Mouse (Mus musculus): Measurements from ENCODE around the gene Fgf22.

Fgf22 gene

GRCm38 (mm10) chr10:79754856-79755516 is at the start of gene Fgf22:
Gene Fgf22 (plus strand): TSS chr10:79755076.
- ATAC-seq (ENCODE audit: insufficient number of reproducible peaks, low FRiP score, low TSS enrichment) = peak; percentile 41; the same call in 1 of the 2 replicates

- no peak for ATAC-seq (ENCODE audit: insufficient number of reproducible peaks, low FRiP score, low TSS enrichment)
Observed at GRCm38 (mm10) chr10:79705951-79706350, 48.9 kb upstream of the Fgf22 start.

GRCm38 (mm10) chr10:79706406-79707094 is 48.3 kb upstream of the Fgf22 start:
- no peak for ATAC-seq (ENCODE audit: insufficient number of reproducible peaks, low FRiP score, low TSS enrichment)

GRCm38 (mm10) chr10:79707162-79707561 is 47.7 kb upstream of the Fgf22 start:
- ATAC-seq (ENCODE audit: insufficient number of reproducible peaks, low FRiP score, low TSS enrichment) = peak; percentile 27; the same call in 1 of the 2 replicates

- ATAC-seq (ENCODE audit: insufficient number of reproducible peaks, low FRiP score, low TSS enrichment) = no peak
Observed at GRCm38 (mm10) chr10:79707759-79708158, 47.1 kb upstream of the Fgf22 start.

- ATAC-seq (ENCODE audit: insufficient number of reproducible peaks, low FRiP score, low TSS enrichment) = no peak
Observed at GRCm38 (mm10) chr10:79708668-79709067, 46.2 kb upstream of the Fgf22 start.

- no peak for ATAC-seq (ENCODE audit: insufficient number of reproducible peaks, low FRiP score, low TSS enrichment)
Observed at GRCm38 (mm10) chr10:79709307-79709706, 45.6 kb upstream of the Fgf22 start.

- no peak for ATAC-seq (ENCODE audit: insufficient number of reproducible peaks, low FRiP score, low TSS enrichment)
Observed at GRCm38 (mm10) chr10:79712029-79712428, 42.8 kb upstream of the Fgf22 start.

GRCm38 (mm10) chr10:79712499-79713126 is 42.3 kb upstream of the Fgf22 start:
- ATAC-seq (ENCODE audit: insufficient number of reproducible peaks, low FRiP score, low TSS enrichment) = no peak

- ATAC-seq (ENCODE audit: insufficient number of reproducible peaks, low FRiP score, low TSS enrichment) = no peak
Observed at GRCm38 (mm10) chr10:79713163-79713562, 41.7 kb upstream of the Fgf22 start.

- ATAC-seq (ENCODE audit: insufficient number of reproducible peaks, low FRiP score, low TSS enrichment) = no peak
Observed at GRCm38 (mm10) chr10:79714996-79715395, 39.9 kb upstream of the Fgf22 start.

- peak; percentile 8; the same call in 1 of the 2 replicates for ATAC-seq (ENCODE audit: insufficient number of reproducible peaks, low FRiP score, low TSS enrichment)
Observed at GRCm38 (mm10) chr10:79716254-79716987, 38.5 kb upstream of the Fgf22 start, which contains the start of gene Hcn2. Gene Hcn2 (plus strand): TSS chr10:79716634.

GRCm38 (mm10) chr10:79716988-79717355 is 37.9 kb upstream of the Fgf22 start:
- ATAC-seq (ENCODE audit: insufficient number of reproducible peaks, low FRiP score, low TSS enrichment) = peak; percentile 14; the same call in 1 of the 2 replicates

- no peak for ATAC-seq (ENCODE audit: insufficient number of reproducible peaks, low FRiP score, low TSS enrichment)
Observed at GRCm38 (mm10) chr10:79717640-79718357, 37.1 kb upstream of the Fgf22 start.

GRCm38 (mm10) chr10:79721089-79721488 is 33.8 kb upstream of the Fgf22 start:
- ATAC-seq (ENCODE audit: insufficient number of reproducible peaks, low FRiP score, low TSS enrichment) = no peak

GRCm38 (mm10) chr10:79723047-79723446 is 31.8 kb upstream of the Fgf22 start:
- no peak for ATAC-seq (ENCODE audit: insufficient number of reproducible peaks, low FRiP score, low TSS enrichment)

GRCm38 (mm10) chr10:79723692-79724091 is 31.2 kb upstream of the Fgf22 start:
- ATAC-seq (ENCODE audit: insufficient number of reproducible peaks, low FRiP score, low TSS enrichment) = no peak

- no peak for ATAC-seq (ENCODE audit: insufficient number of reproducible peaks, low FRiP score, low TSS enrichment)
Observed at GRCm38 (mm10) chr10:79726090-79726489, 28.8 kb upstream of the Fgf22 start.

GRCm38 (mm10) chr10:79728323-79729249 is 26.3 kb upstream of the Fgf22 start:
- ATAC-seq (ENCODE audit: insufficient number of reproducible peaks, low FRiP score, low TSS enrichment) = no peak
